Mouse (Mus musculus) granulocyte monocyte progenitor cell, adult 5-6 weeks (primary cell): ENCODE results near the gene Grin1. TPM values are rescaled to one million over a fixed set of nuclear protein-coding genes. Genes with fewer than 3 reads are reported as not detected.
A peak's percentile ranks its signal among the peaks of the same experiment; 100 is the strongest.
"Not testable (repeated sequence)": the region's sequence is repeated elsewhere in the genome, so short reads cannot be mapped to it uniquely, and the experiment has no call there.

Experiments
- ATAC-seq: replicated peaks from 2 replicates; pipeline ENCODE4 v1.8.0; 2016; ENCODE audit warnings: mild to moderate bottlenecking, moderate TSS enrichment, inconsistent platforms; ENCODE audit not compliant: poor library complexity, severe bottlenecking
- total RNA-seq, 2 experiments: library from RNA; stranded (forward) in 1 of 2; stranded (reverse) in 1 of 2; fragments of 200-712, 200-1000 nt in 1 of 2; fragments of >200 nt in 1 of 2; fragmentation: Nextera tagmentation in 1 of 2; gene quantifications; 2 replicates each; pipeline ENCODE4 v1.2.3; 2014 to 2017

The Grin1 gene
- total RNA-seq, 2 experiments from 2014 or later = not detected

DNA sequence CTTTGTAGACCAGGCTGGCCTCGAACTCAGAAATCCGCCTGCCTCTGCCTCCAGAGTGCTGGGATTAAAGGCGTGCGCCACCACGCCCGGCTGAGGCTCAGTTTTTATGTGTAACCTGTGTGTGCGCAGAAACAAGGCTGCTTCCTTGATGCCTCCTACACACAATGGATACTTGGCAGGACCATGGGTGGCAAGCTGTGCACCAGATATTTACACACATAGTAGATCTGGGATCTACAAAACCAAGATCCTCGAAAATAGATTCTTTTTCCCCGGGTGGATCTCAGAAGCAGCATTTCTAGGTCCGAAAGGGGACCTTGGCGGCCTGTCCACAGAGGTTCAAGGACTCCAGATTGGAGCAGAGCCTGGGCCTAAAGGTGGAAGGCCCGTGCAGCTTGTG is 57.1 kb downstream of the Grin1 start:
- no peak for ATAC-seq

DNA sequence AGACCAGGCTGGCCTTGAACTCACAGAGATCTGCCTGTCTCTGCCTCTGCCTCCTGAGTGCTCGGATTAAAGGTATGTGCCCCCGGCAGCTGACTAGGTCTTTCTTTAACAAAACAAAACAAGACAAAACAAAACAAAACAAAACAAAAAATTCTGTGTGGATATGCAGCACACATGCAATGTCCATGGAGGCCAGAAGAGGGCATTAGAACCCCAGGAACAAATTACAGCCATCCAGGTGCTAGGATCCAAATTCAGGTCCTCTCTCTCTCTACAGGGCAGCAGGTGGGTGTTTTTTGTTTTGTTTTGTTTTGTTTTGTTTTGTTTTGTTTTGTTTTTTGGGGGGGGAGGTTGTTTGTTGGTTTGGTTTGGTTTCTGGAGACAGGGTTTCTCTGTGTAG is 60.1 kb downstream of the Grin1 start:
- no peak for ATAC-seq

DNA sequence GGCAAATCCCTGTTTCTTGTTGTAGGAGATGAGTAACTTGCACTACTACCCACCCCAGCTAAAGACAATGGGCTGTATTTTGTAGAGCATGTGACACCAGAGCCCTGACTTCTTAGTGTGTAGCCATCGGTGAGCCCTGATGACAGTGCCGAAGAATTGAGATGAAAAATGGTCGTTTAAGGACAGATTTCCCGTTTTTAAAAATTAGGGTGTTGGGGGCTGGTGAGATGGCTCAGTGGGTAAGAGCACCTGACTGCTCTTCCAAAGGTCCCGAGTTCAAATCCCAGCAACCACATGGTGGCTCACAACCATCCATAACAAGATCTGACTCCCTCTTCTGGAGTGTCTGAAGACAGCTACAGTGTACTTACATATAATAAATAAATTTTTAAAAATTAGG is 61.7 kb downstream of the Grin1 start:
- not testable (repeated sequence) for ATAC-seq

DNA sequence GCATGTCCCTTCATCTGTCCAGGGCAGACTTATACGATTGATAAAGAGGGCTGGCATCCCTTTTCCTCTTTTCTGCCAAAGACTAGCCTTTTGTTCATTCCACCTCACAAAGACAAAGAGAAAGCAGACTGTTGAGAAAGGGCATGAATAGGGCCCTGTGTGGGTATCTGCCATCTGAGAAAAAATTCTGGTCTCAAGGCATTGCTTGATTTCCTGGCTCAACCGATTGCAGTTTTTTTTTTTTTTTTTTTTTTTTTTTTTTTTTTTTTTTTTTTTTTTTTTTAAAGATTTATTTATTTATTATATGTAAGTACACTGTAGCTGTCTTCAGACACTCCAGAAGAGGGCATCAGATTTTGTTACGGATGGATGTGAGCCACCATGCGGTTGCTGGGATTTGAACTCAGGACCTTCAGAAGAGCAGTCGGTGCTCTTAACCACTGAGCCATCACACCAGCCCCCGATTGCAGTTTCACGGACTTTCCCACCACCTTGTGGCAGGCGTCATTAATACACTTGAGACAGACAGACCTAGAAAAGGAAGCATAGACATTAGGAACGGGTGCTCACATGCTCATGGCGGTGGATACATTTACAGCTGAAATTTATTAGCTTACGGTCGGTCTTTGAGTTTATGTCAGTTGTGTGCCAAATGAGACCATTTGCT is 62.4 kb downstream of the Grin1 start:
- peak; percentile 62 for ATAC-seq

DNA sequence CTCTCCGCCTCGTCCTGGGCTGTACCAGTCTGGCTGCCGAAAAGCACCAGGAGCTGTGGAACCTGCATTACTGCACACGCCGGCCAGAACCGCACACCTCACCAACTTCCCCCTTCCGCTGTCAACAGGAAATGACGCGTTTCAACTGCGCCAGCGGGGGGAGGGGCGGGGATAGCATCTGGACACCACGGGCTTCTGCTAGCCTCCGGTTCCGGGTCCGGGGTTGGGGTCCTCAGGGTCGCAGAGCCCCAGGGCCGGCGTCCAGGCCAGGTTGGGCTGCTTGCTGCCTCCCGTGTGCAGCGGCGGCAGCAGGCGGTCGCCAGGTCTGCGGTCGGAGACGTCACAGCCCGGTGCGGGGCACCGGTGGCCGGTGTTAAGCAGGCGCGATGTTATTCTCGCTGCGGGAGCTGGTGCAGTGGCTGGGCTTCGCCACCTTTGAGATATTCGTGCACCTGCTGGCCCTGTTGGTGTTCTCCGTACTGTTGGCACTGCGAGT is 63.7 kb downstream of the Grin1 start, which contains the start of gene Tmem203:
Gene Tmem203 (plus strand): TSS at position 156 of the 496 bp plus-strand sequence.
- ATAC-seq = peak; percentile 91

DNA sequence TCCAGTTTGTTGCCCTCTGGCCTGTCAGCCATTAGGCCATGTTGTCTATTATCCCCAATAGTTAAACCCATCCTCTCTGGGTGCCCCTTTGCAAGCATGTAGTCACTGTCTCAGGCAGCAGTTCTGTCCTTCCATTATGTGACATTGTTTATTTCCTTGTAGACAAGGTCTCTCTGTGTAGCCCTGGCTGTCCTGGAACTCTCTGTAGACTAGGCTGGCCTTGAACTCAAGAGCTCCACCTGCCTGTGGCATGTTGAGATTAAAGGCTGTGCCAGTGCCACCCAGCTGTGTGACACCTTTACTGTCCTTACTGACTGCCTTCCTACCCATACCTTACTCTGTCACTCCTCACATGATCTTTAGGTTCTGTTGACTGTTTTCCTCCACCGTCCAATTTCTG is 66.7 kb downstream of the Grin1 start:
- ATAC-seq = no peak

DNA sequence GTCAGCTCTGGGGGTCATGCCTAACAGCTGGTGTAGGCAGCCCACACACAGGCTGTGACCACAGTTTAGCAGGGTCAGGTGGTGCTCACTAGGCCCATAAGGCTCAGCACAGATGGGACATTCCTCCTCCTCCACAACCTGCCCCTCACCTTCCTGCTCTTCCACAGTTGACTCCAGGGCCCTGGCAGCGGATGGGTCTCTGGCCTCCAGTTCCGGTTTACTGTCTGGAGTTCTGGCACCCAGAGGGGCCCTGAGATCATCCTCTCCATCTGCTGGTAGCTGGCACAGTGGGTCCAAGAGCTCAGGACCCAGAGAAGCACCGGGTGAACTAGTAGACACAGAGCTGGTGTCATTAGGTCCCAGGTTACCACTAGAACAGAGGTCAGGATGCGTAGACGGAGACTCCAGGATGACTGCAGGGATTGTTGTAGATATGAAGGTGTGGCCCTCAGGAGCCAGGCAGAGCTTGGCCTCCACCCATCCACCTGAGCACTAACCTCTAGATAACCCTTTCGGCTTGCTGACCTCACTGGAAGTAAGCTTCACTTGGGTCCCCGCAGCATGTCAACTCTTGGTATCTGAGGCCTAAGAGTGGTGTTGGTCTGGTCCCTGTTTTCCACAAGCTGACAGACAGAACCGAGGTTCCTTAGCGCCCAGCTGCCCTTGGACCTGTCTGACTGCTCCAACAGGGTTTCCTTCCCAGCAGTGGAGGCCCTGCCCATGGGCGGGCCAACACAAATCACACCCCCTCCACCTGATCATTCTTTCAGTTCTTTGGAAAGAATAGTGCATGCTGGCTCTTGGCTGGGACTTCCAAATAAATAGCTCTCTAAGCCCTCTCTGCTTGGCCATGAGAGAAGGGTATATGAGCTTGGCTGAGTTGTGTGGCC is 72.6 kb downstream of the Grin1 start, which contains the start of gene AL732309.1:
Gene AL732309.1 (minus strand): TSS at position 681 of the 890 bp plus-strand sequence.
- no peak for ATAC-seq

DNA sequence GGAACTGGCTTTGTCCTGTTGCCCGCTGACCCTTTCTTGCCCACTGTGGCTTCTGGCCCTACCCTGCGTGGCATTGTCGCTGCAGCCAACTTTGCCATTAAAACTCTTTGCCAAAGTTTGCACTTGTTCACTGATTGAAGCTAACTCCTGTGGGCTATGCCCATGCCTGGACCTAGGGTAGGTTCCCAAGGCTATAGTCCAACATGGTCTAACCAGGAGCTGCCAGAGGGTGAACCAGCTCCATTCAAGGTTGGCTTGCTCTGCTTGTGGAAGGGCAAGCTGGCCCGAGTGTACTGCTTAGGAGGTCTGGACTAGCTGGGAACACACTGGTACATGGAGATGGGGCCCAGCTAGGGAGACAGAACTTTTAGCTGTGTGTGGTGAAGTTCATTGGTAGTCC is 74.8 kb downstream of the Grin1 start:
- ATAC-seq = no peak

DNA sequence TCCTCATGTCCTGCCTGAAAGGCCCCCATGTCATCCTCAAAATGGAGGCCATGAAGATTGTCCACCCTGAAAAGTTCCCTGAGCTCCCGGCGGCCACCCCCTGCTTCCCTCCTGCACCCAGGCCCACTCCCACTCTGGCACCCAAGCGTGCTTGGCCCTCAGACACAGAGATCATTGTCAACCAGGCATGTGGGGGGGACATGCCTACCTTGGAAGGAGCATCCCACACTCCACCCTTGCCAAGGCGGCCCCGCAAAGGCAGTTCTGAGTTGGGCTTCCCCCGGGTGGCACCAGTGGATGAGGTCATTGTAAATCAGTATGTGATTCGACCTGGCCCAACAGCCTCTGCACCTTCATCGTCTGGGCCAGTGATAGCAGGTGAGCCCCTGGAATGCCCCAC is 75.6 kb downstream of the Grin1 start:
- ATAC-seq = no peak

DNA sequence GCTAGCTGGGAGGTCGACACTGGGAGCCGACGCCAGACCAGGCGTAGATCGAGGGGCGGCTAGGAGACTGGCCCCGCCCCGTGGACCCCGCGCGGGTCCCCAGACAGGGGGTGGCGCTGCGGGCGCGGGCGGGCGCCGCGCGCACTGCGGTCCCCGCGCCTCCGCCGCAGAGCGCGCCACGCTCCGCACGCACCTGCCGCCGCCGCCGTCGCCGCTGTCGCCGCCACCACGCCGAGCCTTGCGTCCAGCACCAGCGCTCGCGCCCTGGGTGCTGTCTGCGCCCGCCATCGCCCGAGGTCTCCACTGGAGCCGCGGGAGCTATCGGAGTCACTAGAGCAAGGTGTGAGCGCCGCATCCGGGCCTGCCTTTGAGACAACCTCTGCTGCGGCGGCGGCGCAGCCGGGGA is 76.9 kb downstream of the Grin1 start, which contains the start of the genes Rnf208 and Cysrt1:
Gene Rnf208 (plus strand): TSS at position 155 of the 406 bp plus-strand sequence.
Gene Cysrt1 (minus strand): TSS at position 352 of the 406 bp plus-strand sequence.
- no peak for ATAC-seq

DNA sequence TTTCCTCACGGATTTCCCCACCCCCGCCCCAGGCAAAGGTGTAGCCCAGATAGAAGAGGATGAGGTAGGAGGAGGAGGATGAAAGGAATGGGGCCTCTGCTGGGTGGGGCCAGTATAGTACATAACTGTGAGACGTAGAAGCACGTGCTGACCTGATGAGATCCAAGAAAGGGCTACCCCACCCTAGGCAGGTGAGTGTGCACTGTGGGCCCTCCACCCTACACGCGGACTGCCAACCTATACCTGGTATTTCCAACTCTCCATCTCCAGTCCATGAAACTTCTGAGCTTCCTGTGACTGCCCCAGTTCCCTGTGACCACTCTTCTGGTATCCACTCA is 77.6 kb downstream of the Grin1 start:
- ATAC-seq = no peak

Other genes starting within 250 kb of the Grin1 start
Only the 30 nearest of the 35 such genes appear.
- 0.62 TPM in 1 of 2 replicates, not detected in the other for gene Nrarp, start 138.4 kb downstream of the Grin1 start, total RNA-seq (2014; fragmentation: Nextera tagmentation)
- gene Nrarp, start 138.4 kb downstream of the Grin1 start, total RNA-seq (2017) = 0.39 and 0.72 TPM in 2 replicates
- 14.6 and 20.2 TPM in 2 replicates for gene Tor4a, start 122.3 kb downstream of the Grin1 start, total RNA-seq (2014; fragmentation: Nextera tagmentation)
- 14.7 and 16.4 TPM in 2 replicates for gene Tor4a, start 122.3 kb downstream of the Grin1 start, total RNA-seq (2017)
- gene Nelfb, start 107.7 kb downstream of the Grin1 start, total RNA-seq (2014; fragmentation: Nextera tagmentation) = 58.5 and 79.5 TPM in 2 replicates
- gene Nelfb, start 107.7 kb downstream of the Grin1 start, total RNA-seq (2017) = 33.7 and 81.1 TPM in 2 replicates
- not detected in 2 replicates for gene Stpg3, start 104.5 kb downstream of the Grin1 start, total RNA-seq (2014; fragmentation: Nextera tagmentation)
- not detected in 2 replicates for gene Stpg3, start 104.5 kb downstream of the Grin1 start, total RNA-seq (2017)
- gene Fam166a, start 100.4 kb downstream of the Grin1 start, total RNA-seq (2014; fragmentation: Nextera tagmentation) = not detected in 2 replicates
- not detected in 2 replicates for gene Fam166a, start 100.4 kb downstream of the Grin1 start, total RNA-seq (2017)
- gene Tubb4b, start 94.5 kb downstream of the Grin1 start, total RNA-seq (2014; fragmentation: Nextera tagmentation) = 180 and 327 TPM in 2 replicates
- gene Tubb4b, start 94.5 kb downstream of the Grin1 start, total RNA-seq (2017) = 560 and 623 TPM in 2 replicates
- not detected in 2 replicates for gene Slc34a3, start 84.8 kb downstream of the Grin1 start, total RNA-seq (2014; fragmentation: Nextera tagmentation)
- not detected in 2 replicates for gene Slc34a3, start 84.8 kb downstream of the Grin1 start, total RNA-seq (2017)
- not detected in 2 replicates for gene Rnf224, start 82.4 kb downstream of the Grin1 start, total RNA-seq (2014; fragmentation: Nextera tagmentation)
- gene Rnf224, start 82.4 kb downstream of the Grin1 start, total RNA-seq (2017) = not detected in 2 replicates
- 0.58 TPM in 1 of 2 replicates, not detected in the other for gene Rnf208, start 76.9 kb downstream of the Grin1 start, total RNA-seq (2014; fragmentation: Nextera tagmentation)
- gene Rnf208, start 76.9 kb downstream of the Grin1 start, total RNA-seq (2017) = not detected in 2 replicates
- not detected in 2 replicates for gene Cysrt1, start 76.7 kb downstream of the Grin1 start, total RNA-seq (2014; fragmentation: Nextera tagmentation)
- not detected in 2 replicates for gene Cysrt1, start 76.7 kb downstream of the Grin1 start, total RNA-seq (2017)
- gene AL732309.1, start 72.3 kb downstream of the Grin1 start, total RNA-seq (2014; fragmentation: Nextera tagmentation) = 5.2 and 16.1 TPM in 2 replicates
- 5.6 and 7.4 TPM in 2 replicates for gene AL732309.1, start 72.3 kb downstream of the Grin1 start, total RNA-seq (2017)
- gene Tmem203, start 63.7 kb downstream of the Grin1 start, total RNA-seq (2014; fragmentation: Nextera tagmentation) = 6.7 and 17.4 TPM in 2 replicates
- gene Tmem203, start 63.7 kb downstream of the Grin1 start, total RNA-seq (2017) = 6.1 and 11.2 TPM in 2 replicates
- 15.0 and 17.2 TPM in 2 replicates for gene Tprn, start 56.6 kb downstream of the Grin1 start, total RNA-seq (2014; fragmentation: Nextera tagmentation)
- gene Tprn, start 56.6 kb downstream of the Grin1 start, total RNA-seq (2017) = 7.1 and 8.7 TPM in 2 replicates
- gene Ssna1, start 46.7 kb downstream of the Grin1 start, total RNA-seq (2014; fragmentation: Nextera tagmentation) = 120 TPM in 2 replicates
- gene Ssna1, start 46.7 kb downstream of the Grin1 start, total RNA-seq (2017) = 52.7 and 84.1 TPM in 2 replicates
- 34.7 and 46.0 TPM in 2 replicates for gene Anapc2, start 46.7 kb downstream of the Grin1 start, total RNA-seq (2014; fragmentation: Nextera tagmentation)
- gene Anapc2, start 46.7 kb downstream of the Grin1 start, total RNA-seq (2017) = 17.8 and 35.7 TPM in 2 replicates
- gene Tmem210, start 31.0 kb downstream of the Grin1 start, total RNA-seq (2014; fragmentation: Nextera tagmentation) = not detected in 2 replicates
- gene Tmem210, start 31.0 kb downstream of the Grin1 start, total RNA-seq (2017) = not detected in 2 replicates
- not detected in 2 replicates for gene Lrrc26, start 29.3 kb downstream of the Grin1 start, total RNA-seq (2014; fragmentation: Nextera tagmentation)
- not detected in 2 replicates for gene Lrrc26, start 29.3 kb downstream of the Grin1 start, total RNA-seq (2017)
- 36.5 and 37.2 TPM in 2 replicates for gene Man1b1, start 13.2 kb upstream of the Grin1 start, total RNA-seq (2014; fragmentation: Nextera tagmentation)
- gene Man1b1, start 13.2 kb upstream of the Grin1 start, total RNA-seq (2017) = 34.1 and 38.6 TPM in 2 replicates
- 15.2 and 34.8 TPM in 2 replicates for gene Dpp7, start 37.2 kb upstream of the Grin1 start, total RNA-seq (2014; fragmentation: Nextera tagmentation)
- gene Dpp7, start 37.2 kb upstream of the Grin1 start, total RNA-seq (2017) = 11.9 and 16.9 TPM in 2 replicates
- gene Uap1l1, start 46.5 kb upstream of the Grin1 start, total RNA-seq (2014; fragmentation: Nextera tagmentation) = 55.6 and 58.1 TPM in 2 replicates
- 13.8 and 18.4 TPM in 2 replicates for gene Uap1l1, start 46.5 kb upstream of the Grin1 start, total RNA-seq (2017)
- gene Sapcd2, start 53.1 kb upstream of the Grin1 start, total RNA-seq (2014; fragmentation: Nextera tagmentation) = 4.5 and 17.1 TPM in 2 replicates
- 7.8 and 17.3 TPM in 2 replicates for gene Sapcd2, start 53.1 kb upstream of the Grin1 start, total RNA-seq (2017)
- not detected in 2 replicates for gene Entpd2, start 76.7 kb upstream of the Grin1 start, total RNA-seq (2014; fragmentation: Nextera tagmentation)
- gene Entpd2, start 76.7 kb upstream of the Grin1 start, total RNA-seq (2017) = not detected in 2 replicates
- gene Npdc1, start 80.2 kb upstream of the Grin1 start, total RNA-seq (2014; fragmentation: Nextera tagmentation) = not detected in 2 replicates
- not detected in 2 replicates for gene Npdc1, start 80.2 kb upstream of the Grin1 start, total RNA-seq (2017)
- 34.5 and 38.8 TPM in 2 replicates for gene Fut7, start 104.1 kb upstream of the Grin1 start, total RNA-seq (2014; fragmentation: Nextera tagmentation)
- gene Fut7, start 104.1 kb upstream of the Grin1 start, total RNA-seq (2017) = 24.8 and 27.3 TPM in 2 replicates
- 54.8 and 56.4 TPM in 2 replicates for gene Abca2, start 109.5 kb upstream of the Grin1 start, total RNA-seq (2014; fragmentation: Nextera tagmentation)
- 21.0 and 23.1 TPM in 2 replicates for gene Abca2, start 109.5 kb upstream of the Grin1 start, total RNA-seq (2017)
- not detected in 2 replicates for gene Clic3, start 137.7 kb upstream of the Grin1 start, total RNA-seq (2014; fragmentation: Nextera tagmentation)
- 1.4 TPM in 1 of 2 replicates, not detected in the other for gene Clic3, start 137.7 kb upstream of the Grin1 start, total RNA-seq (2017)
- 29.1 and 39.4 TPM in 2 replicates for gene Paxx, start 141.9 kb upstream of the Grin1 start, total RNA-seq (2014; fragmentation: Nextera tagmentation)
- gene Paxx, start 141.9 kb upstream of the Grin1 start, total RNA-seq (2017) = 20.2 and 32.5 TPM in 2 replicates
- 3.5 and 4.2 TPM in 2 replicates for gene Ptgds, start 150.9 kb upstream of the Grin1 start, total RNA-seq (2014; fragmentation: Nextera tagmentation)
- 0.93 TPM in 1 of 2 replicates, not detected in the other for gene Ptgds, start 150.9 kb upstream of the Grin1 start, total RNA-seq (2017)
- not detected in 2 replicates for gene Lcn12, start 174.7 kb upstream of the Grin1 start, total RNA-seq (2014; fragmentation: Nextera tagmentation)
- gene Lcn12, start 174.7 kb upstream of the Grin1 start, total RNA-seq (2017) = not detected in 2 replicates
- 30.4 and 55.0 TPM in 2 replicates for gene Fbxw5, start 181.6 kb upstream of the Grin1 start, total RNA-seq (2014; fragmentation: Nextera tagmentation)
- 23.9 and 31.4 TPM in 2 replicates for gene Fbxw5, start 181.6 kb upstream of the Grin1 start, total RNA-seq (2017)